Mouse (Mus musculus) limb, embryonic 11.5 days (tissue): ENCODE measurements around the gene Hoxd3. TPM values are rescaled to one million over a fixed set of nuclear protein-coding genes. Genes with fewer than 3 reads are reported as not detected.
A peak's percentile ranks its signal among the peaks of the same experiment; 100 is the strongest.

Experiments
- ATAC-seq: fragments of 200-750 bp; cut with Nextera tagmentation; 2 replicates; pipeline ENCODE4 v1.8.0; 2017; ENCODE audit warnings: low read depth; ENCODE audit not compliant: insufficient number of reproducible peaks, low FRiP score, low TSS enrichment
- DNase-seq: peaks from one replicate; pipeline ENCODE4 v3.0.0-alpha.2; 2015; ENCODE audit warnings: low spot score
- H3K27ac ChIP-seq: fragments of 300-500 bp; sonication (generic); replicated peaks from 2 replicates; pipeline ENCODE4 v1.5.1; 2014; ENCODE audit warnings: low read depth, mild to moderate bottlenecking, low read length
- H3K27me3 ChIP-seq: fragments of 300-500 bp; sonication (generic); 2 replicates; pipeline ENCODE4 v1.6.1; 2014; ENCODE audit warnings: mild to moderate bottlenecking, low read length, mixed read lengths; ENCODE audit not compliant: control insufficient read depth, insufficient read depth
- H3K36me3 ChIP-seq: fragments of 300-500 bp; sonication (generic); 2 replicates; pipeline ENCODE4 v1.6.1; 2014; ENCODE audit warnings: mild to moderate bottlenecking, low read length, moderate library complexity, mixed read lengths; ENCODE audit not compliant: control insufficient read depth, insufficient read depth
- H3K4me1 ChIP-seq: fragments of 300-500 bp; sonication (generic); 2 replicates; pipeline ENCODE4 v1.6.1; 2014; ENCODE audit warnings: low read length, mixed read lengths; ENCODE audit not compliant: control insufficient read depth, insufficient read depth
- H3K4me2 ChIP-seq: fragments of 300-500 bp; sonication (generic); 2 replicates; pipeline ENCODE4 v1.6.1; 2014; ENCODE audit warnings: low read depth, mild to moderate bottlenecking, moderate library complexity; ENCODE audit not compliant: severe bottlenecking
- H3K4me3 ChIP-seq: fragments of 300-500 bp; sonication (generic); 2 replicates; pipeline ENCODE4 v1.5.1; 2014; ENCODE audit warnings: low read depth, low read length
- H3K9ac ChIP-seq: fragments of 300-500 bp; sonication (generic); 2 replicates; pipeline ENCODE4 v1.6.1; 2014; ENCODE audit warnings: mild to moderate bottlenecking, low read length
- H3K9me3 ChIP-seq: fragments of 300-500 bp; sonication (generic); 2 replicates; pipeline ENCODE4 v1.6.1; 2016; ENCODE audit warnings: low read length; ENCODE audit not compliant: control insufficient read depth
- WGBS: fragments of 180-500 bp; shearing (Covaris S2); extraction: QIAGEN DNeasy Blood & Tissue Kit; methylation state at CpG from one replicate; pipeline ENCODE4 v1.1.7; 2014; 5-methylcytosine and 5-hydroxymethylcytosine counted together
- polyA plus RNA-seq: library from polyadenylated mRNA; unstranded; fragments of >200 nt; fragmentation: Nextera tagmentation; extraction: Ambion mirVana; gene quantifications from 2 replicates; pipeline ENCODE4 v1.2.1, GENCODE M21; 2014

Gene Hoxd3
- polyA plus RNA-seq, 1 experiment from 2014 or later, result 1.2 TPM

- Histone ChIP-seq H3K4me1 (peaks cover 41% of the 10 kb centered on the region), H3K36me3 (no peaks in the 10 kb centered on the region), H3K4me3 (peak overlapping the region; percentile 61), H3K9me3 (no peaks in the 10 kb centered on the region), H3K9ac (peak overlapping the region; percentile 96), H3K27ac (peak overlapping the region; percentile 94), H3K27me3 (no peaks in the 10 kb centered on the region; the same call in 1 of the 2 replicates), H3K4me2 (peak overlapping the region; percentile 93)
- ATAC-seq, result no peak
- DNase-seq, result peak; percentile 88
- 2% methylated on average over 16 of the region's 16 CpGs for WGBS
These were observed 17.7 kb upstream of the Hoxd3 start for GRCm38 (mm10) chr2:74694066-74694465.

- H3K4me3 ChIP-seq, result peak overlapping the region; percentile 71
- peaks cover 43% of the 10 kb centered on the region for H3K4me1 ChIP-seq
- 0 out of 2 replicates have a peak overlapping the region, but pooled peaks have one; percentile 47 for H3K27ac ChIP-seq
- ATAC-seq (no peak), DNase-seq (peak; percentile 41)
- H3K36me3 ChIP-seq, result no peaks in the 10 kb centered on the region
- 4% methylated on average over 1 of the region's 1 CpGs for WGBS
- peak overlapping the region; percentile 97 for H3K9ac ChIP-seq
- peak overlapping the region; percentile 93 for H3K4me2 ChIP-seq
- no peaks in the 10 kb centered on the region for H3K9me3 ChIP-seq
- H3K27me3 ChIP-seq, result no peaks in the 10 kb centered on the region; the same call in 1 of the 2 replicates
These were observed 16.3 kb upstream of the Hoxd3 start for GRCm38 (mm10) chr2:74695383-74695782.

GRCm38 (mm10) chr2:74695813-74696430 lies 15.8 kb upstream of the Hoxd3 start:
- ATAC-seq, result no peak
- Histone ChIP-seq H3K4me3 (peak overlapping the region; percentile 71), H3K9me3 (no peaks in the 10 kb centered on the region), H3K36me3 (no peaks in the 10 kb centered on the region), H3K27me3 (no peaks in the 10 kb centered on the region; the same call in 1 of the 2 replicates), H3K4me1 (peaks cover 47% of the 10 kb centered on the region), H3K4me2 (peak overlapping the region; percentile 93), H3K9ac (peak overlapping the region; percentile 97), H3K27ac (peak overlapping the region; percentile 98)
- DNase-seq, result peak; percentile 41
- WGBS, result 0% methylated on average over 7 of the region's 7 CpGs

- peaks cover 45% of the 10 kb centered on the region for H3K4me1 ChIP-seq
These were observed 15.0 kb upstream of the Hoxd3 start for GRCm38 (mm10) chr2:74696442-74697335.

GRCm38 (mm10) chr2:74697567-74698121 lies 14.1 kb upstream of the Hoxd3 start, which contains the start of gene Hoxd9:
Gene Hoxd9 (plus strand): TSS chr2:74697727.
- H3K4me1 ChIP-seq, result peaks cover 38% of the 10 kb centered on the region
- H3K4me2 ChIP-seq, result peak within 1 kb of the TSS; percentile 93
- peak within 1 kb of the TSS; percentile 71 for H3K4me3 ChIP-seq
- no peaks in the 10 kb centered on the region; the same call in 1 of the 2 replicates for H3K27me3 ChIP-seq
- no peaks in the 10 kb centered on the region for H3K9me3 ChIP-seq
- ATAC-seq, result peak; percentile 51
- peak within 1 kb of the TSS; percentile 98 for H3K27ac ChIP-seq
- peak within 1 kb of the TSS; percentile 97 for H3K9ac ChIP-seq
- H3K36me3 ChIP-seq, result no peaks in the 10 kb centered on the region
- under 1% methylated on average over 43 of the region's 43 CpGs for WGBS
- peak; percentile 87 for DNase-seq

More at GRCm38 (mm10) chr2:74696442-74697335, 15.0 kb upstream of the Hoxd3 start:
- WGBS, result 2% methylated on average over 34 of the region's 34 CpGs
- Histone ChIP-seq H3K4me3 (peak overlapping the region; percentile 71), H3K36me3 (no peaks in the 10 kb centered on the region), H3K9ac (peak overlapping the region; percentile 97), H3K27ac (peak overlapping the region; percentile 98), H3K27me3 (no peaks in the 10 kb centered on the region; the same call in 1 of the 2 replicates), H3K4me2 (peak overlapping the region; percentile 93), H3K9me3 (no peaks in the 10 kb centered on the region)
- peak; percentile 80 for DNase-seq
- peak; percentile 9; the same call in 1 of the 2 replicates for ATAC-seq

- Histone ChIP-seq H3K27me3 (no peaks in the 10 kb centered on the region; the same call in 1 of the 2 replicates), H3K9me3 (no peaks in the 10 kb centered on the region), H3K9ac (peak overlapping the region; percentile 97), H3K4me2 (peak overlapping the region; percentile 93), H3K36me3 (no peaks in the 10 kb centered on the region), H3K4me3 (peak overlapping the region; percentile 71), H3K27ac (peak overlapping the region; percentile 98), H3K4me1 (peaks cover 38% of the 10 kb centered on the region)
- under 1% methylated on average over 80 of the region's 86 CpGs for WGBS
- DNase-seq (peak; percentile 83), ATAC-seq (peak; percentile 38; the same call in 1 of the 2 replicates)
These were observed 13.3 kb upstream of the Hoxd3 start for GRCm38 (mm10) chr2:74698201-74699052.

GRCm38 (mm10) chr2:74699053-74699430 lies 12.7 kb upstream of the Hoxd3 start:
- no peaks in the 10 kb centered on the region; the same call in 1 of the 2 replicates for H3K27me3 ChIP-seq
- H3K9me3 ChIP-seq, result no peaks in the 10 kb centered on the region
- H3K36me3 ChIP-seq, result no peaks in the 10 kb centered on the region
- H3K4me2 ChIP-seq, result peak overlapping the region; percentile 93
- peak overlapping the region; percentile 98 for H3K27ac ChIP-seq
- DNase-seq (peak; percentile 77), ATAC-seq (peak; percentile 6; the same call in 1 of the 2 replicates)
- H3K4me3 ChIP-seq, result peak overlapping the region; percentile 71
- peaks cover 42% of the 10 kb centered on the region for H3K4me1 ChIP-seq
- H3K9ac ChIP-seq, result peak overlapping the region; percentile 97
- WGBS, result under 1% methylated on average over 17 of the region's 17 CpGs
